Mouse (Mus musculus) forebrain, embryonic 13.5 days (tissue): ENCODE measurements at regions not wholly inside any gene's neighbourhood (a gene's known extent, or its start where the extent isn't known, plus 50 kb on each side); places are given as distances from the start of the nearest gene placed in this dataset.

Experiments
- ATAC-seq: fragments of 200-750 bp; cut with Nextera tagmentation; 2 replicates; pipeline ENCODE4 v1.8.0; 2017
- H3K27ac ChIP-seq: fragments of 300-500 bp; sonication (generic); 2 replicates; pipeline ENCODE4 v1.5.1; 2015; ENCODE audit warnings: inconsistent platforms, mild to moderate bottlenecking, moderate library complexity
- H3K27me3 ChIP-seq: fragments of 300-500 bp; sonication (generic); 2 replicates; pipeline ENCODE4 v1.6.1; 2015; ENCODE audit warnings: mild to moderate bottlenecking, inconsistent platforms
- H3K36me3 ChIP-seq: fragments of 300-500 bp; sonication (generic); 2 replicates; pipeline ENCODE4 v1.6.1; 2015; ENCODE audit warnings: mild to moderate bottlenecking, inconsistent platforms; ENCODE audit not compliant: poor library complexity, severe bottlenecking
- H3K4me1 ChIP-seq: fragments of 300-500 bp; sonication (generic); 2 replicates; pipeline ENCODE4 v1.6.1; 2015; ENCODE audit warnings: inconsistent platforms
- H3K4me2 ChIP-seq: fragments of 300-500 bp; sonication (generic); 2 replicates; pipeline ENCODE4 v1.6.1; 2015; ENCODE audit warnings: inconsistent platforms, mild to moderate bottlenecking, moderate library complexity
- H3K4me3 ChIP-seq: fragments of 300-500 bp; sonication (generic); 2 replicates; pipeline ENCODE4 v1.5.1; 2015; ENCODE audit warnings: mild to moderate bottlenecking, inconsistent platforms
- H3K9ac ChIP-seq: fragments of 300-500 bp; sonication (generic); 2 replicates; pipeline ENCODE4 v1.6.1; 2015; ENCODE audit warnings: mild to moderate bottlenecking, inconsistent platforms
- H3K9me3 ChIP-seq: fragments of 300-500 bp; sonication (generic); replicated peaks from 2 replicates; pipeline ENCODE4 v1.6.1; 2016; ENCODE audit warnings: inconsistent platforms
- WGBS: fragments of 180-500 bp; shearing (Covaris S2); methylation state at CpG from one replicate; pipeline ENCODE4 v1.1.7; 2015; 5-methylcytosine and 5-hydroxymethylcytosine counted together

DNA sequence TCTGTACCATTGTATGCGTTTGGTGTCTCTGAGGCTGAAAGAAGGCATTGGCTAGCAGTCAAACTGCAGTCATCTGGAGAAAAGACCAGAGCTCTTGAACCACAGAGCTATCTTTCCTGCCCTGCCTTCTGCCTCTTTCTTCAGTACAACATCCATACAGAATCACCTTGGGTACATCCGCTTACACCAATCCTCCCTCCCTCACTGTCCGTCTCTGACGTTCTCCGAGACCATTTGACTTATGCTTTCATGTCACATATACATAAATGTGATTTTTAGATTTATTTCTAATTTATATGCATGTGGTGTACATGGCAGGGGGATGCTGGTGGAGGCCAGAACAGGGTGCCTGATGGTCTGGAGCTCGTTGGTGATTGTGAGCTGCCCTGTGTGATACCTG lies 57.7 kb upstream of the Ube2e1 start:
- ATAC-seq: no peak
- H3K36me3 ChIP-seq: no peaks in the 10 kb centered on the region
- no peaks in the 10 kb centered on the region for H3K4me1 ChIP-seq
- 91% methylated on average over 6 of the region's 6 CpGs for WGBS
- H3K27ac ChIP-seq: no peak overlapping the region
- H3K4me2 ChIP-seq: no peak overlapping the region
- no peaks in the 10 kb centered on the region for H3K27me3 ChIP-seq
- H3K9me3 ChIP-seq: no peaks in the 10 kb centered on the region
- H3K4me3 ChIP-seq: no peak overlapping the region
- H3K9ac ChIP-seq: no peak overlapping the region

GRCm38 (mm10) chr14:18385953-18386668 lies 54.5 kb upstream of the Ube2e1 start:
- Histone ChIP-seq H3K4me2 (no peak overlapping the region), H3K4me3 (no peak overlapping the region), H3K27me3 (no peaks in the 10 kb centered on the region), H3K27ac (no peak overlapping the region), H3K36me3 (no peaks in the 10 kb centered on the region), H3K9ac (no peak overlapping the region), H3K9me3 (no peaks in the 10 kb centered on the region), H3K4me1 (no peaks in the 10 kb centered on the region)
- ATAC-seq: no peak
- 85% methylated on average over 6 of the region's 6 CpGs for WGBS
